ENCODE assay signal across 27 mouse cellular contexts in the genomic region with DNA sequence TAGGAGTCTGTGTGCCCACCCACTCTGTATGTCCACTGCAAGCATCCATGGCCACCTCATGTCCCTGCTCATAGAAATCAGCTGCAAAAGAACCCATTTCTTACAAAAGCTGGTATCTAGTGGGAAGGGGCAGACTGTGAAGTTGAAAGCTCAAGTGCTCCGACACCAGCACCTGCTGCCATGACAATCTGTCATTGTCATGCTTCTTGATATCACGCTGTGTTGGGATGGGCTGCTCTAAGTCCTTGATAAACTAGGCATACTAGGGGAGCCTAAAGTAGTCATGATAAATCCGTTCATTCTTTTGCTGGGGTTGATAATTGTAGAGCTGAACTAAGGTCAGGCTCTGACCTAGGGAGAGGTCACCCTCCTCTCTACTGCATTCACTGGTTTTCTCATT. TPM values are rescaled to one million over a fixed set of nuclear protein-coding genes. Genes with fewer than 3 reads are reported as not detected.
"Had no signal": no experiment of that assay in that cellular context is flagged by ENCODE, and none has a peak within 500 bp of the region (broad histone marks: within the 10 kb centered on the region; RNA-seq: fewer than 3 reads in every experiment).

No protein-coding gene starts in this region.

- H3K9ac ChIP-seq: embryonic facial prominence, embryonic 12.5 days; embryonic facial prominence, embryonic 13.5 days; embryonic facial prominence, embryonic 15.5 days; forebrain, embryonic 12.5 days; forebrain, embryonic 13.5 days; forebrain, postnatal 0 days had no signal

- H3K27me3 ChIP-seq: embryonic facial prominence, embryonic 12.5 days; embryonic facial prominence, embryonic 13.5 days; embryonic facial prominence, embryonic 15.5 days; forebrain, embryonic 12.5 days; forebrain, embryonic 13.5 days had no signal

- H3K4me3 ChIP-seq: embryonic facial prominence, embryonic 10.5 days; embryonic facial prominence, embryonic 12.5 days; embryonic facial prominence, embryonic 13.5 days; embryonic facial prominence, embryonic 15.5 days; erythroblast, embryonic 14.5 days; forebrain, embryonic 10.5 days; forebrain, embryonic 12.5 days; forebrain, embryonic 13.5 days; gastrocnemius, adult 2 months; heart, adult 2 months; heart, embryonic 10.5 days had no signal

- DNase-seq: cerebellum, adult 9-10 months; cerebellum, adult 9-11 months; cerebellum, postnatal 25 days; cerebellum, postnatal 36 days; embryo, embryonic 11 days; forebrain, postnatal 0 days; gastrocnemius, adult 2 months; gastrocnemius, postnatal 10 days; gastrocnemius, postnatal 14 days; gastrocnemius, postnatal 25 days; gastrocnemius, postnatal 36 days; heart, adult 11 months; heart, adult 18-20 months; heart, adult 2 months had no signal

- H3K9me3 ChIP-seq: embryonic facial prominence, embryonic 10.5 days; embryonic facial prominence, embryonic 12.5 days; embryonic facial prominence, embryonic 13.5 days; embryonic facial prominence, embryonic 15.5 days; forebrain, embryonic 10.5 days; forebrain, embryonic 12.5 days; forebrain, embryonic 13.5 days; heart, embryonic 10.5 days had no signal

- H3K27ac ChIP-seq: embryonic facial prominence, embryonic 10.5 days; embryonic facial prominence, embryonic 12.5 days; embryonic facial prominence, embryonic 13.5 days; embryonic facial prominence, embryonic 15.5 days; forebrain, embryonic 10.5 days; forebrain, embryonic 12.5 days; forebrain, embryonic 13.5 days; gastrocnemius, adult 2 months; heart, adult 2 months; heart, embryonic 10.5 days had no signal

- H3K36me3 ChIP-seq: embryonic facial prominence, embryonic 10.5 days; embryonic facial prominence, embryonic 12.5 days; embryonic facial prominence, embryonic 13.5 days; embryonic facial prominence, embryonic 15.5 days; forebrain, embryonic 10.5 days; forebrain, embryonic 12.5 days; heart, embryonic 10.5 days had no signal

- H3K4me1 ChIP-seq: embryonic facial prominence, embryonic 10.5 days; embryonic facial prominence, embryonic 12.5 days; embryonic facial prominence, embryonic 13.5 days; embryonic facial prominence, embryonic 15.5 days; forebrain, embryonic 12.5 days; forebrain, embryonic 13.5 days had no signal

- H3K4me2 ChIP-seq: embryonic facial prominence, embryonic 12.5 days; embryonic facial prominence, embryonic 13.5 days; embryonic facial prominence, embryonic 15.5 days; forebrain, embryonic 12.5 days; forebrain, embryonic 13.5 days had no signal

- ATAC-seq: forebrain, embryonic 13.5 days; forebrain, embryonic 14.5 days; forebrain, embryonic 16.5 days; forebrain, postnatal 0 days had no signal

RNA-seq across cellular contexts. Expression of gene Unc13c, which starts 57.4 kb away (rescaled TPM):
- total RNA-seq: common myeloid progenitor, adult 5-6 weeks; granulocyte monocyte progenitor cell, adult 5-6 weeks had no signal
- polyA plus RNA-seq: erythroblast, embryonic 14.5 days had no signal
